In the genomic region with DNA sequence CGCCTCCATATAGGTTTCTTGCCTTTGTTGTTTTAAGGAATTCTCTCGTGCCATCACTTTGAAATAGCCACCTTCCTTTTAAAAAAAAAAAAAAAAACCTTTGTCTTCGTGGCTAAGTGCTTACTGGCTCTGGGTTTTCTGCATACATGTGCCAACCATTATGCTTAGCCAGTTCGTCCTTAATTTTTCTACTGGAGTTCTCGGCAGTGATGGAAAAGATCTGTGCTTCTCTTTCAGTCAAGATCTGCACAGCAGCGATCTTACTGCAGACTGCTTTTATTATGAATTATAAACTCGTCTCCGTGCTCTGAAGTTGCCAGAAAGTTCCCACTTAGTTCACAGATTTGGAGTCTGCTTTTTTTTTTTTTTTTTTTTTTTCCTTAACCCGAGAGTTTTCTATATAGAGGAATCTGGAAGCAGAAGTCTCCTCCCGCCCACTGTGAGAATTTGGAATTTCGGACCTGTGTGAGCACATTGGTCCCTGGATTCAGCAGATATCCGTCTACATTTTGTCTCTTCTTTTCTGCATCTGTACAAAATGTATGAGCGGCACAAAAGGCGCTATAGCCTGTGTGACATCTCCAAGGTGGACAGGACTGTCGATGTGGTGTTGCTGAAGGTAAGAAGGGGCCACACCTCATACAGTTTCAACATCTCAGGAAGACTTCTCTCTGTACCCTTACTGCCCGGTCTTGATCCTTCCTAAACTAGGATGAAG, we compare ENCODE assay signal across 8 mouse cellular contexts.
DNase-seq lines count a peak whose midpoint lies in the region; ATAC-seq and TF ChIP-seq lines count a peak whose summit lies in the region.
"Had no signal": no experiment of that assay in that cellular context is flagged by ENCODE, and none has a peak within 500 bp of the region (broad histone marks: within the 10 kb centered on the region; RNA-seq: fewer than 3 reads in every experiment).

No protein-coding gene starts in this region.

- peak; percentile 13; the same call in 1 of the 2 replicates for ATAC-seq in lung, embryonic 16.5 days (ENCODE audit: low read depth)
- ATAC-seq in forebrain, embryonic 14.5 days: no peak
- 0 out of 2 replicates have a peak, but pooled peaks have one; percentile 22 for ATAC-seq in limb, embryonic 15.5 days (ENCODE audit: insufficient number of reproducible peaks, low FRiP score, low TSS enrichment, low read depth)
- no peak for ATAC-seq in stomach, postnatal 0 days (ENCODE audit: low FRiP score, low TSS enrichment)

- TF ChIP-seq CTCF in stomach, postnatal 0 days (IDR thresholded peaks at IDR 0.05; ENCODE audit: low read depth): no peak

- no peak for TF ChIP-seq EP300 in stomach, postnatal 0 days (optimal IDR thresholded peaks at IDR 0.05)

- H3K9ac ChIP-seq in lung, embryonic 16.5 days (ENCODE audit: low read length): peak overlapping the region; percentile 34
- H3K9ac ChIP-seq in forebrain, embryonic 14.5 days (ENCODE audit: low read length): peak overlapping the region; percentile 56; the same call in 1 of the 2 replicates
- peak overlapping the region; percentile 11; the same call in 1 of the 2 replicates for H3K9ac ChIP-seq in limb, embryonic 15.5 days
- peak overlapping the region; percentile 28; the same call in 1 of the 2 replicates for H3K9ac ChIP-seq in stomach, postnatal 0 days (ENCODE audit: low read length)

- H3K27ac ChIP-seq in lung, embryonic 16.5 days (ENCODE audit: low read length): peak overlapping the region; percentile 84; the same call in 1 of the 2 replicates
- no peak overlapping the region for H3K27ac ChIP-seq in forebrain, embryonic 14.5 days (ENCODE audit: low read depth, low read length)
- peak overlapping the region; percentile 87 for H3K27ac ChIP-seq in limb, embryonic 15.5 days
- peak overlapping the region; percentile 61 for H3K27ac ChIP-seq in stomach, postnatal 0 days (replicated peaks)

- H3K4me2 ChIP-seq in lung, embryonic 16.5 days (ENCODE audit: low read depth, low read length): peak overlapping the region; percentile 51
- H3K4me2 ChIP-seq in forebrain, embryonic 14.5 days (ENCODE audit: low read length): peak overlapping the region; percentile 52
- peak overlapping the region; percentile 44 for H3K4me2 ChIP-seq in limb, embryonic 15.5 days
- peak overlapping the region; percentile 46 for H3K4me2 ChIP-seq in stomach, postnatal 0 days (replicated peaks; ENCODE audit: low read depth)

- H3K27me3 ChIP-seq in lung, embryonic 16.5 days (ENCODE audit: control insufficient read depth, insufficient read depth, low read depth, low read length): no peaks in the 10 kb centered on the region
- no peaks in the 10 kb centered on the region for H3K27me3 ChIP-seq in forebrain, embryonic 14.5 days (replicated peaks; ENCODE audit: control insufficient read depth, insufficient read depth, low read length)
- no peaks in the 10 kb centered on the region for H3K27me3 ChIP-seq in limb, embryonic 15.5 days
- no peaks in the 10 kb centered on the region for H3K27me3 ChIP-seq in stomach, postnatal 0 days (ENCODE audit: control insufficient read depth, insufficient read depth, low read length)

- DNase-seq in lung, postnatal 36 days: no peak
- DNase-seq in forebrain, embryonic 14.5 days (ENCODE audit: low spot score): peak; percentile 33
- DNase-seq in stomach, postnatal 0 days (ENCODE audit: low spot score): no peak
- DNase-seq in embryo, embryonic 11 days: no peak
- DNase-seq in cerebellum, postnatal 14 days: no peak

- H3K9me3 ChIP-seq in lung, embryonic 16.5 days (ENCODE audit: control insufficient read depth, low read length): no peaks in the 10 kb centered on the region
- H3K9me3 ChIP-seq in forebrain, embryonic 14.5 days (replicated peaks; ENCODE audit: control insufficient read depth, low read length): no peaks in the 10 kb centered on the region
- H3K9me3 ChIP-seq in limb, embryonic 15.5 days: no peaks in the 10 kb centered on the region
- no peaks in the 10 kb centered on the region for H3K9me3 ChIP-seq in stomach, postnatal 0 days (ENCODE audit: control insufficient read depth, low read length)

- WGBS in lung, embryonic 16.5 days: 35% methylated on average over 15 of the region's 16 CpGs
- WGBS in forebrain, embryonic 14.5 days: 42% methylated on average over 16 of the region's 16 CpGs
- 27% methylated on average over 16 of the region's 16 CpGs for WGBS in limb, embryonic 15.5 days
- WGBS in stomach, postnatal 0 days: 36% methylated on average over 15 of the region's 16 CpGs

- H3K4me3 ChIP-seq in lung, embryonic 16.5 days (ENCODE audit: low read length): peak overlapping the region; percentile 23
- peak overlapping the region; percentile 21 for H3K4me3 ChIP-seq in forebrain, embryonic 14.5 days (ENCODE audit: low read depth, low read length)
- H3K4me3 ChIP-seq in limb, embryonic 15.5 days: peak overlapping the region; percentile 32
- H3K4me3 ChIP-seq in stomach, postnatal 0 days (ENCODE audit: low read depth, low read length): peak overlapping the region; percentile 17; the same call in 1 of the 2 replicates
- H3K4me3 ChIP-seq: erythroblast, embryonic 14.5 days had no signal

- H3K4me1 ChIP-seq in lung, embryonic 16.5 days (replicated peaks; ENCODE audit: control insufficient read depth, insufficient read depth, low read length): peaks cover 30% of the 10 kb centered on the region
- H3K4me1 ChIP-seq in forebrain, embryonic 14.5 days (ENCODE audit: control insufficient read depth, insufficient read depth, low read length): peaks cover 4% of the 10 kb centered on the region; the same call in 1 of the 2 replicates
- peaks cover 29% of the 10 kb centered on the region for H3K4me1 ChIP-seq in limb, embryonic 15.5 days
- H3K4me1 ChIP-seq in stomach, postnatal 0 days (replicated peaks; ENCODE audit: control insufficient read depth, insufficient read depth): 0 out of 2 replicates have a peak, but pooled peaks cover 7% of the 10 kb centered on the region

- no peaks in the 10 kb centered on the region for H3K36me3 ChIP-seq in lung, embryonic 16.5 days (ENCODE audit: control insufficient read depth, insufficient read depth, low read length)
- no peaks in the 10 kb centered on the region for H3K36me3 ChIP-seq in forebrain, embryonic 14.5 days (ENCODE audit: control insufficient read depth, insufficient read depth, low read length)
- no peaks in the 10 kb centered on the region for H3K36me3 ChIP-seq in limb, embryonic 15.5 days
- H3K36me3 ChIP-seq in stomach, postnatal 0 days (ENCODE audit: control insufficient read depth, insufficient read depth, low read length): no peaks in the 10 kb centered on the region

Comparison
In these comparisons a context has a peak if more than half of its experiments do, and no peak if none do; other contexts are left out.
1. ATAC-seq: peak in lung, embryonic 16.5 days (single experiment) and limb, embryonic 15.5 days (single experiment); none in forebrain, embryonic 14.5 days (single experiment) and stomach, postnatal 0 days (single experiment).
2. Peak in every context shown above with its lines, with median percentiles within 50 percentile points of each other: H3K4me2 ChIP-seq, H3K4me3 ChIP-seq and H3K9ac ChIP-seq.